Mouse (Mus musculus) adrenal gland, postnatal 14 days (tissue): ENCODE data around the gene Coq10b. TPM values are rescaled to one million over a fixed set of nuclear protein-coding genes. Genes with fewer than 3 reads are reported as not detected.

Source experiments
- DNase-seq: peaks from one replicate; pipeline ENCODE4 v3.0.0; 2021; ENCODE audit warnings: mixed read lengths
- long read RNA-seq, 2 experiments: library from polyadenylated mRNA; stranded (forward); transcript quantifications; one replicate each; pipeline ENCODE4 v2.0.0; 2021
- total RNA-seq: library from RNA; stranded (reverse); gene quantifications from 2 replicates; pipeline ENCODE4 v1.2.3, GENCODE M21; 2021

The Coq10b gene
- 63.1 and 105 TPM in 2 replicates for total RNA-seq
- long read RNA-seq, experiment 1, transcript Coq10b-201 (5 exons, 1,733 nt): major isoform, 43 of 52 reads
- long read RNA-seq, experiment 1, partial matches to known transcripts: 5 of 52 reads
- long read RNA-seq, experiment 1, other reads (novel, unspliced or antisense): 4 of 52 reads
- long read RNA-seq, experiment 2, transcript Coq10b-201 (5 exons, 1,733 nt): major isoform, 63 of 69 reads
- long read RNA-seq, experiment 2, partial matches to known transcripts: 2 of 69 reads
- long read RNA-seq, experiment 2, other reads (novel, unspliced or antisense): 3 of 69 reads

GRCm38 (mm10) chr1:55052355-55052953 lies at the start of gene Coq10b:
Coq10b (plus strand) TSS chr1:55052770.
- DNase-seq: peak; percentile 100

GRCm38 (mm10) chr1:55008313-55008712 lies 44.3 kb upstream of the Coq10b start:
- peak; percentile 19 for DNase-seq

DNA sequence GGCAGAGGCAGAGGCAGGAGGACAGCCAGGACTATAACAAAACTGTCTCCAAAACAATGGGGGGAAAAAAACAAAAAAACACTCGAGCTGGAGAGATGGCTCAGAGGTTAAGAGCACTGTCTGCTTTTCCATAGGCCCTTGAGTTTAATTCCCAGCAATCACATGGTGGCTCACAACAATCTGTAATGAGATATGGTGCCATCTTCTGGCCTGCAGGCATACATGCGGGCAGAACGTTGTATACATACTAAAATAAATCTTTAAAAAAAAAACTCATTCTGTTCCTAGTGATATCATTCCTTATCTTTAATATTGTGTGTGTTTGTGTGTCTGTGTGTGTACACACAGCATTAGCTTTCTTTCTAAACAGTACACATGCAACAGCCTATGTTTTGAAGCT lies 40.1 kb upstream of the Coq10b start:
- no peak for DNase-seq

GRCm38 (mm10) chr1:55021907-55022306 lies 30.7 kb upstream of the Coq10b start:
- no peak for DNase-seq

DNA sequence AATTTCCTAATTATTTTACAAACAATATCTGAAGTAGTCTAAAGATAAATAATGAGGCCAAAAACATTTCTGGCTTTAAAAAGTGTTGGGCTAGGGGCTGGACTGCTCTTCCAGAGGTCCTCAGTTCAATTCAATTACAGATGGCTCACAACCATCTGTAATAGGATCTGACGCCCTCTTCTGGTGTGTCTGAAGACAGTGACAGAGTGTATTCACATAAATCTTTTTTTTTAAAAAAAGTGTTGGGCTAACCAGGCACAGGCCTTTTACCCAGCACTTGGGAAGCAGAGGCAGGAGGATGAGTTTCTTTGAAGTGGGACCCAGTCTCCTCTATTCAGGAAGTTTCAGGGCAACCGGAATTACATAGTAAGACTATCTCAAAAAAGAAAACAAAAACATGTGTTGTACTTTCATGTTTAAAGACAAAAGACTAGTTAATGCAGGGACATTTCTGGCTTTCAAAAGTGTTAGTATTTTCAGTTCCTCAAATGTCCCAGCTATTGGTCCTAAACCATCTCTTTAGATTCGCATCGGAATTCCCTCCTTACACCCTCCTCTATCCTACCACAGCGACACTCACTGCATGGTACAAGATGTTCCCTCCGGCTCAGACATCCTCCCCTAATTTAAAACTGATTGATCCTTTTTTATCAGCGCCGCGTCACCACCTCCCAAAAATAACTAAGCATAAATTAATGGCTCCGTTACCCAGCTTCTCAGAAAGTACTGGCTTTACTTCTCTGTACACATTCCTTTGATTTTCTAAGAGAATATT lies 26.7 kb upstream of the Coq10b start:
- DNase-seq: no peak

- DNase-seq: peak; percentile 61
Observed at GRCm38 (mm10) chr1:55026444-55027252, 25.9 kb upstream of the Coq10b start.

GRCm38 (mm10) chr1:55027253-55027801 lies 25.2 kb upstream of the Coq10b start, which contains the start of gene Sf3b1:
Sf3b1 (minus strand) TSS chr1:55027481.
- peak; percentile 97 for DNase-seq

GRCm38 (mm10) chr1:55027966-55028365 lies 24.6 kb upstream of the Coq10b start:
- no peak for DNase-seq

- DNase-seq: no peak
Observed at GRCm38 (mm10) chr1:55028512-55029249, 23.9 kb upstream of the Coq10b start.

DNA sequence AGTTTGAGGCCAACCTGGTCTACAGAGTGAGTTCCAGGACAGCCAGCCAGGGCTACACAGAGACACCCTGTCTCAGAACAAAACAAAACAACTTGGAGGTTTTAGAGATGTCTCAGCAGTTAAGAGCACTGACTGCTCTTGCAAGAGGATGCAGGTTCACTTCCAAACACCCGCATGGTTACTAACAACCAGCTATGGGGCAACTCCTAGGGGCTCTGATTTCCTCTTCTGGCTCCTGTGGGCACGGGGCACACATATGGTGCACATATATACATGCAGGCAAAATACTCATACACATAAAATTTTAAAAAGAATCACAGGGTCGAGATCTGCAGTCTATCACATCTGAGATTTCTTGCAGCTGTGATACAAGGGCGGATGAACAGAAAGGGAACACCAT lies 23.1 kb upstream of the Coq10b start:
- DNase-seq: no peak

GRCm38 (mm10) chr1:55031026-55031779 lies 21.4 kb upstream of the Coq10b start:
- DNase-seq: no peak

- no peak for DNase-seq
Observed at GRCm38 (mm10) chr1:55039944-55040343, 12.6 kb upstream of the Coq10b start.

DNA sequence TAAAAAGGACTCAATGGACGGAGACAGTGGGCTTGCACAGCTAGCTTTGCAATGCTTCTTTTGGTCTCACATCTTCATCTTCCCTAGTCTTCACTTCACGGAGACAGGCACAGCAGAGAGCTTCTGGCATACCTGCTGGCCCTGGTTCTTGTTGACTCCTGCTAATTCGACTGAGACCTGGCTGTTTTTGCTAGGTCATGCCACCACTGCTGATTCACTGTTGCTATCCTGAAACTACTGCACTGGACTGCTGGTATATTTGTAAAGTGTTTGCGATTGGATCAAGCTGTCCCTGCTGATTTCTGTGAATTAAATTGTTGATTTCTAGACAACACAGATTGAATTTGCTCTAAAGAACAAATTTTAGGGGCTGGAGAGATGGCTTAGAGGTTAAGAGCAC lies 10.9 kb upstream of the Coq10b start:
- DNase-seq: no peak

GRCm38 (mm10) chr1:55042246-55042645 lies 10.3 kb upstream of the Coq10b start:
- no peak for DNase-seq

- no peak for DNase-seq
Observed at GRCm38 (mm10) chr1:55043164-55043563, 9.4 kb upstream of the Coq10b start.

- no peak for DNase-seq
Observed at GRCm38 (mm10) chr1:55048841-55049587, 3.6 kb upstream of the Coq10b start.

DNA sequence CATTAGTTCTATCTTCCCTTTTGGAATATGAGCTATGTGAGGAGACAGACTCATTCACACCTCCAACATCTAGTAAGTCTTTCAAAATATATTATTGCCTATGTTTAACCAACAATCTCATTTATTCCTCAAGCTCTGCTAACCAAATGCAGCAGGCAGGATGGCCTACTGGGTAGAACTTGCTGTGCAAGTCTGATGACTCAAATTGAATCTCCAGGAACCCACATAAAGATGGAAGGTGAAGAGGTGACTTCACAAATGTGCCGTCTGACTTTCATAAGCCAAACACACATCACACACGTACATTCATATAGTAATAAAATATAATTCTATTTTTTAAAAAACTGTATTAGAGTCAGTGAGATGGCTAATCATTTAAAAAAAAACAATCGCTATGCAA lies 899 bp upstream of the Coq10b start:
- no peak for DNase-seq

DNA sequence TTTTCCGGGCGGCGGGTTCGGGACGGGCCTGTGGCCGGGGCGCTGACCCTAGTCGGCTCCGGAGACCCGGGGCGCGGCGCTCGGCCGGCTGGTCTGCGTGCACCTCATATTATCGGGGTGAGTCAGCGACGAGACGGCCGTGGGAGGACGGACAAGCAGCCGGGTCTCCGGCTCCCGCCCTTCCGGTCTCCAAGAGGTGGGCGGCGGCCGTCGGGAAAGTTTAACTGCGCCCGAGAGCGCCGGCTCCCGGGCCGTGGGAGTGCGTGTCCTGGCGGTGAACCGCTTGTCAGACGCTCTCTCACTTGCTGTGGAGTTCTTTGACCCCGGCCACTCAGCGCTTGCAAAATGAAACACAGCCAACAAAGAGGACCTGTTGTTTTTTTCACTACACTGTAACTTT lies 435 bp downstream of the Coq10b start:
- DNase-seq: peak; percentile 90

DNA sequence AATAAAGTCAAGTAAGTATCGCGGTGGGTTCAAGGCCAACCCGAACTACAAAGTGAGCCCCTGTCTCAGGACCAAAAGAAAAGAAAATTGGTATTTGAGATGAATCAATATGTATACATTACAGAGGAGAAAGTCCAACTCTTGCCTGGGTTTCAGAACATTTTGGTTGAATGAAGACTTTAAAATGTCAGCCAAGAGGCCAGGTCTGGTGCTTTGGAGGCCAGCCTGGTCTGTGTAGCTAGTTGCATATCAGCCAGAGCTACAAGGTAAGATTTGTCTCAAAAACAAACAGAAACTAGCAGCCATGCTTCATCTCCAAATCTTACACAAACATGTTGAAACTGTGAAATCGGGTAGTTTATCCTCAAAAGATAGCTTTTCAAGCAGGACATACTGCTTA lies 1.0 kb downstream of the Coq10b start:
- DNase-seq: no peak
